Mouse (Mus musculus): ENCODE measurements around the gene Ruvbl2. TPM values are rescaled to one million over a fixed set of nuclear protein-coding genes. Genes with fewer than 3 reads are reported as not detected.

The Ruvbl2 gene
- total RNA-seq, 2 experiments from 2014 or later: 29.4 to 36.9 TPM

- DNase-seq: no peak
Measured at GRCm38 (mm10) chr7:45426556-45426955, 11.3 kb downstream of the Ruvbl2 start.

- DNase-seq: no peak
Measured at GRCm38 (mm10) chr7:45421194-45421593, 16.7 kb downstream of the Ruvbl2 start.

- no peak for DNase-seq
Measured at GRCm38 (mm10) chr7:45420615-45420919, 17.3 kb downstream of the Ruvbl2 start, which contains the start of gene Lhb. TSS of gene Lhb (plus strand) at chr7:45420820.

- DNase-seq: no peak
Measured at GRCm38 (mm10) chr7:45419859-45420614, 17.9 kb downstream of the Ruvbl2 start.

GRCm38 (mm10) chr7:45417962-45418492 is 19.9 kb downstream of the Ruvbl2 start:
- DNase-seq: no peak

- no peak for DNase-seq
Measured at GRCm38 (mm10) chr7:45415636-45416035, 22.3 kb downstream of the Ruvbl2 start.

- no peak for DNase-seq
Measured at GRCm38 (mm10) chr7:45414740-45415224, 23.1 kb downstream of the Ruvbl2 start.

- DNase-seq: peak; percentile 11
Measured at GRCm38 (mm10) chr7:45413864-45414739, 23.8 kb downstream of the Ruvbl2 start.

- DNase-seq: peak; percentile 39
Measured at GRCm38 (mm10) chr7:45413113-45413863, 24.6 kb downstream of the Ruvbl2 start, which contains the start of gene Ntf5. TSS of gene Ntf5 (plus strand) at chr7:45413695.

- DNase-seq: peak; percentile 6
Measured at GRCm38 (mm10) chr7:45412421-45412820, 25.5 kb downstream of the Ruvbl2 start.

GRCm38 (mm10) chr7:45409497-45410163 is 28.3 kb downstream of the Ruvbl2 start:
- DNase-seq: no peak

GRCm38 (mm10) chr7:45408949-45409348 is 28.9 kb downstream of the Ruvbl2 start:
- no peak for DNase-seq

- peak; percentile 1 for DNase-seq
Measured at GRCm38 (mm10) chr7:45408351-45408750, 29.5 kb downstream of the Ruvbl2 start.

GRCm38 (mm10) chr7:45407836-45408235 is 30.1 kb downstream of the Ruvbl2 start:
- no peak for DNase-seq

GRCm38 (mm10) chr7:45406157-45407156 is 31.4 kb downstream of the Ruvbl2 start:
- peak; percentile 70 for DNase-seq

GRCm38 (mm10) chr7:45405091-45406075 is 32.5 kb downstream of the Ruvbl2 start, which contains the start of gene Kcna7:
TSS of gene Kcna7 (plus strand) at chr7:45405653.
- peak; percentile 83 for DNase-seq

- peak; percentile 70 for DNase-seq
Measured at GRCm38 (mm10) chr7:45403532-45404261, 34.2 kb downstream of the Ruvbl2 start.

GRCm38 (mm10) chr7:45401521-45402085 is 36.3 kb downstream of the Ruvbl2 start:
- no peak for DNase-seq

Data from gastrocnemius, postnatal 10 days (tissue).